Mouse (Mus musculus) kidney, postnatal 10 days (tissue): ENCODE measurements at regions not wholly inside any gene's neighbourhood (a gene's known extent, or its start where the extent isn't known, plus 50 kb on each side); places are given as distances from the start of the nearest gene placed in this dataset.
A peak's percentile ranks its signal among the peaks of the same experiment; 100 is the strongest.

Source experiments
- DNase-seq: peaks from one replicate; pipeline ENCODE4 v3.0.0; 2021; ENCODE audit warnings: mixed read lengths

GRCm38 (mm10) chr3:130936336-130936735 lies 173.9 kb upstream of the Lef1 start:
- DNase-seq: no peak

GRCm38 (mm10) chr3:130935926-130936315 lies 174.3 kb upstream of the Lef1 start:
- DNase-seq: no peak

- no peak for DNase-seq
These were observed 174.9 kb upstream of the Lef1 start for GRCm38 (mm10) chr3:130935302-130935925.

GRCm38 (mm10) chr3:130932723-130933122 lies 177.5 kb upstream of the Lef1 start:
- DNase-seq: no peak

- DNase-seq: no peak
These were observed 178.0 kb upstream of the Lef1 start for GRCm38 (mm10) chr3:130932226-130932625.

GRCm38 (mm10) chr3:130925000-130925399 lies 185.3 kb upstream of the Lef1 start:
- no peak for DNase-seq

GRCm38 (mm10) chr3:130923615-130923958 lies 186.7 kb upstream of the Lef1 start:
- DNase-seq: no peak

- no peak for DNase-seq
These were observed 187.3 kb upstream of the Lef1 start for GRCm38 (mm10) chr3:130922812-130923614.

- no peak for DNase-seq
These were observed 188.5 kb upstream of the Lef1 start for GRCm38 (mm10) chr3:130921621-130922245.

- no peak for DNase-seq
These were observed 183.6 kb upstream of the Rpl34 start for GRCm38 (mm10) chr3:130913812-130914211.

GRCm38 (mm10) chr3:130905101-130905500 lies 174.9 kb upstream of the Rpl34 start:
- DNase-seq: no peak

- no peak for DNase-seq
These were observed 173.1 kb upstream of the Rpl34 start for GRCm38 (mm10) chr3:130903329-130903728.

- DNase-seq: no peak
These were observed 172.2 kb upstream of the Rpl34 start for GRCm38 (mm10) chr3:130902376-130902775.

- DNase-seq: no peak
These were observed 171.1 kb upstream of the Rpl34 start for GRCm38 (mm10) chr3:130901343-130901742.

GRCm38 (mm10) chr3:130900846-130901245 lies 170.6 kb upstream of the Rpl34 start:
- no peak for DNase-seq

- DNase-seq: peak; percentile 28
These were observed 170.0 kb upstream of the Rpl34 start for GRCm38 (mm10) chr3:130900054-130900840.

- no peak for DNase-seq
These were observed 164.1 kb upstream of the Rpl34 start for GRCm38 (mm10) chr3:130894168-130894814.

GRCm38 (mm10) chr3:130891310-130891709 lies 161.1 kb upstream of the Rpl34 start:
- no peak for DNase-seq

GRCm38 (mm10) chr3:130888587-130888986 lies 158.4 kb upstream of the Rpl34 start:
- DNase-seq: no peak

GRCm38 (mm10) chr3:130887540-130888312 lies 157.5 kb upstream of the Rpl34 start:
- peak; percentile 38 for DNase-seq

- no peak for DNase-seq
These were observed 155.8 kb upstream of the Rpl34 start for GRCm38 (mm10) chr3:130885974-130886373.

- no peak for DNase-seq
These were observed 154.2 kb upstream of the Rpl34 start for GRCm38 (mm10) chr3:130884393-130884792.
